Mouse (Mus musculus): ENCODE results near the gene Gm14459.
"Not testable (repeated sequence)": the region's sequence is repeated elsewhere in the genome, so short reads cannot be mapped to it uniquely, and the experiment has no call there.

Gene Gm14459

GRCm38 (mm10) chrX:8524854-8525253 is at the start of gene Gm14459:
TSS of gene Gm14459 (minus strand) at chrX:8524954.
- DNase-seq = no peak

- not testable (repeated sequence) for DNase-seq
These were observed 23.4 kb upstream of the Gm14459 start, which contains the start of gene Ssxb6 for GRCm38 (mm10) chrX:8548155-8548554. TSS of gene Ssxb6 (minus strand) at chrX:8548255.
